Mouse (Mus musculus): Measurements from ENCODE around the gene Abhd4. TPM values are rescaled to one million over a fixed set of nuclear protein-coding genes. Genes with fewer than 3 reads are reported as not detected.
"Not testable (repeated sequence)": the region's sequence is repeated elsewhere in the genome, so short reads cannot be mapped to it uniquely, and the experiment has no call there.

The Abhd4 gene
- polyA plus RNA-seq, 1 experiment from 2014 or later = 37.7 TPM

DNA sequence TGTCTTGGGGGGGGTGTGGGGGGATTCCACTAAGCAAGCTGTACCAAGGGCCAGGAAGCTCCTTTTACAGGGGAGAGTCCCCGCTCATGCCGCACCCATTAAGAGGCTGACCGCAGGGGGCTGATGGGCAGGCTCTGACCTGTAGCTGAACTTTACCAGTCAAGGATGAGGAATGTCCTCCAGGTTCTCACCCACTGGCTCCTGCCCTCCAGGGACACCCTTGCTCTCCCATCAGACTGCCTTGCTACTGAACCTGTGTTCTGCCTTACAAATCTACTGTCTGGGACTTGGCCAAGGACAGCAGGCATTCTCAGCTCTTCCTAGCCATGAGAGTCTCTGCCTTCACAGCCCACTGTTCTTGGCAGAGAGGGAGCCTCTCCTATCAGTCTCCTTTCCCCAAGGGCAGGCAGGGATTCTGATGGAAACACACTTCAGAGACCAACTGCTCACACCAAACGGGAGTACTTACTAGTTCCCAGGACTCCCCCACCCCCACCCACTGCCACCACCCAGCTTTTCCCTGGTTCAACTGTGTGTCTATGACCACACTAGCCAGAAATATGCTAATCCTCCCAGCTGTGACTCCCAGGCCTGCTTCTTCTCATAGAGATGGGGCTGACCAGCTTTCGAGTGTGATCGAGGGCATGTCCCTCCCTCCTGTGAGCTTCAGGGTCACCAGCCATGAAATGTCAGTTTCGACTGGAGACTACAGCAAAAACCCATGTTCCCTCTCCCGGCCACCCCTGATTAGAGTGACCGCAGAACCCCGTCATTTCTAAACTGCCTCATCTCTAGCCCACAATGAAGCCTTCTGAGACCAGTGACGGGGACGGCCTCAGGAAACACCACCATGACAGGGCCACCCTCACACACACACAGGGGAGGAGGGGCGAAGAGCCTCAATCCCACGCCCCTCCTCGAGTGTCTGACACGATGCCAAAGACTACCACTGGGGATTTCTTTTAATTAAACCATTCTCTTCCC, 29.2 kb upstream of the Abhd4 start:
- H3K36me3 ChIP-seq = no peaks in the 10 kb centered on the region
- H3K27ac ChIP-seq = no peak overlapping the region
- 0 out of 2 replicates have a peak, but pooled peaks cover 10% of the 10 kb centered on the region for H3K27me3 ChIP-seq (ENCODE audit: low read depth, poor library complexity, severe bottlenecking)
- H3K9me3 ChIP-seq (replicated peaks) = no peaks in the 10 kb centered on the region
- 49% methylated on average over 16 of the region's 16 CpGs for WGBS
- H3K4me3 ChIP-seq = no peak overlapping the region
- DNase-seq (ENCODE audit: low spot score) = no peak
- H3K4me1 ChIP-seq = peaks cover 37% of the 10 kb centered on the region

DNA sequence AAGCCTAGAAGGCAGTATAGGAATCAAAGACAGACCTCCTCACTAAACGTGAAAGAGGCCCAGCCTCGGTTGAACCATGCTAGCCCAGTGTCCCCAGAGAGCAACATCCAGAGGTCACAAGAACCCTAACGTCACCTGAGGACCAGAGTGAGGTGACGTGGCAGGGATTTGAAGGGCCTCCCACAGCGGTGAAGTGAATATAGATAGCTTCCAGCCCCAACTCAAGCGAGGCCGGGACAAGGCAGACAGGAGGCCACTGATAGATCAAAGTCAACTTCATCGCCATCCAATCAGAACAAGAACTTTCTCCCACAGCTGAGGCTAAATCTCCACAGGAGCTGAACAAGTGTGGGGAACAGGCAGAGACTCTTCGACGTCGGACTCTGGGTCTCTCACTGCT, 28.3 kb upstream of the Abhd4 start:
- no peaks in the 10 kb centered on the region for H3K36me3 ChIP-seq
- no peak for DNase-seq (ENCODE audit: low spot score)
- H3K4me3 ChIP-seq = no peak overlapping the region
- WGBS = 85% methylated on average over 11 of the region's 11 CpGs
- no peaks in the 10 kb centered on the region for H3K9me3 ChIP-seq (replicated peaks)
- H3K27me3 ChIP-seq (ENCODE audit: low read depth, poor library complexity, severe bottlenecking) = 0 out of 2 replicates have a peak, but pooled peaks cover 10% of the 10 kb centered on the region
- no peak overlapping the region for H3K27ac ChIP-seq
- peaks cover 37% of the 10 kb centered on the region for H3K4me1 ChIP-seq

- H3K27me3 ChIP-seq (ENCODE audit: low read depth, poor library complexity, severe bottlenecking) = 0 out of 2 replicates have a peak, but pooled peaks cover 10% of the 10 kb centered on the region
- no peaks in the 10 kb centered on the region for H3K36me3 ChIP-seq
- H3K4me3 ChIP-seq = 0 out of 2 replicates have a peak overlapping the region, but pooled peaks have one; percentile 43
- no peaks in the 10 kb centered on the region for H3K9me3 ChIP-seq (replicated peaks)
- H3K27ac ChIP-seq = 0 out of 2 replicates have a peak overlapping the region, but pooled peaks have one; percentile 3
- WGBS = 48% methylated on average over 16 of the region's 16 CpGs
- DNase-seq (ENCODE audit: low spot score) = no peak
- H3K4me1 ChIP-seq = peaks cover 41% of the 10 kb centered on the region
Observed at GRCm38 (mm10) chr14:54226911-54227811, 26.8 kb upstream of the Abhd4 start.

GRCm38 (mm10) chr14:54227911-54228451, 26.0 kb upstream of the Abhd4 start:
- Histone ChIP-seq H3K27ac (peak overlapping the region; percentile 66; the same call in 1 of the 2 replicates), H3K9me3 (replicated peaks) (no peaks in the 10 kb centered on the region), H3K4me3 (peak overlapping the region; percentile 43), H3K36me3 (no peaks in the 10 kb centered on the region), H3K27me3 (ENCODE audit: low read depth, poor library complexity, severe bottlenecking) (0 out of 2 replicates have a peak, but pooled peaks cover 10% of the 10 kb centered on the region), H3K4me1 (peaks cover 46% of the 10 kb centered on the region)
- peak; percentile 84 for DNase-seq (ENCODE audit: low spot score)
- 1% methylated on average over 10 of the region's 10 CpGs for WGBS

- H3K27ac ChIP-seq = 0 out of 2 replicates have a peak overlapping the region, but pooled peaks have one; percentile 66
- H3K9me3 ChIP-seq (replicated peaks) = no peaks in the 10 kb centered on the region
- WGBS = 11% methylated on average over 7 of the region's 7 CpGs
- H3K36me3 ChIP-seq = no peaks in the 10 kb centered on the region
- peak overlapping the region; percentile 43 for H3K4me3 ChIP-seq
- H3K4me1 ChIP-seq = peaks cover 50% of the 10 kb centered on the region
- peak; percentile 41 for DNase-seq (ENCODE audit: low spot score)
- 0 out of 2 replicates have a peak, but pooled peaks cover 10% of the 10 kb centered on the region for H3K27me3 ChIP-seq (ENCODE audit: low read depth, poor library complexity, severe bottlenecking)
Observed at GRCm38 (mm10) chr14:54228501-54228900, 25.5 kb upstream of the Abhd4 start.

- no peak for DNase-seq (ENCODE audit: low spot score)
- Histone ChIP-seq H3K27ac (no peak overlapping the region; the same call in 1 of the 2 replicates), H3K9me3 (replicated peaks) (no peaks in the 10 kb centered on the region), H3K4me3 (peak overlapping the region; percentile 43), H3K27me3 (ENCODE audit: low read depth, poor library complexity, severe bottlenecking) (0 out of 2 replicates have a peak, but pooled peaks cover 10% of the 10 kb centered on the region), H3K36me3 (peaks cover under 1% of the 10 kb centered on the region; the same call in 1 of the 2 replicates), H3K4me1 (peaks cover 53% of the 10 kb centered on the region)
- 8% methylated on average over 25 of the region's 25 CpGs for WGBS
Observed at GRCm38 (mm10) chr14:54228933-54229713, 24.9 kb upstream of the Abhd4 start.

GRCm38 (mm10) chr14:54229849-54230248, 24.1 kb upstream of the Abhd4 start:
- WGBS = 59% methylated on average over 3 of the region's 4 CpGs
- H3K27ac ChIP-seq; H3K36me3 ChIP-seq; DNase-seq (ENCODE audit: low spot score); H3K9me3 ChIP-seq (replicated peaks); H3K4me3 ChIP-seq; H3K27me3 ChIP-seq (ENCODE audit: low read depth, poor library complexity, severe bottlenecking): not testable (repeated sequence)
- H3K4me1 ChIP-seq = peaks cover 52% of the 10 kb centered on the region

DNA sequence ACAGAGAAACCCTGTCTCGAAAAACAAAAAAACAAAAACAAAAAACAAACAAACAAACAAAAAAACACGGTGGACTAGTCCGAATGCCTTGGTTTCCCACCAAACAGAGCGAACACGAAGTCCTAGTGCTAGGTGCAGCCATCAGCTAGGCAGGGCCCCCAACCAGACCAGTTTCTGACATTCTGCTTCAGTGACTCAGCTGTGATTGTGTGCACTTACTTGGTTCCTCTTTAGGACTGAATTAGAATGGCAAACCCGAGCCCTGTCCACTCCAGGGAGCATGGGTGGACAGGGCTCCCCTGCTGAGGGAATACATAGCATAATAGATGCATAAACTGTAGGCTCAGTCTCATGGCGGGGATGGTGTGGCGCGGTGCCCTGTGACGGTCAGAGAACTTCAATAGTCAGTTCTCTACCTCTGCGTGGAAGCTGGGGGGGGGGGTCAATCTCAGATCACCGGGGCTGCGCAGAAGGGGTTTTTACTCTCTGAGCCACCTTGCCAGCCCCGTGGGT, 23.3 kb upstream of the Abhd4 start:
- 87% methylated on average over 14 of the region's 14 CpGs for WGBS
- peaks cover 49% of the 10 kb centered on the region for H3K4me1 ChIP-seq
- no peaks in the 10 kb centered on the region for H3K9me3 ChIP-seq (replicated peaks)

DNA sequence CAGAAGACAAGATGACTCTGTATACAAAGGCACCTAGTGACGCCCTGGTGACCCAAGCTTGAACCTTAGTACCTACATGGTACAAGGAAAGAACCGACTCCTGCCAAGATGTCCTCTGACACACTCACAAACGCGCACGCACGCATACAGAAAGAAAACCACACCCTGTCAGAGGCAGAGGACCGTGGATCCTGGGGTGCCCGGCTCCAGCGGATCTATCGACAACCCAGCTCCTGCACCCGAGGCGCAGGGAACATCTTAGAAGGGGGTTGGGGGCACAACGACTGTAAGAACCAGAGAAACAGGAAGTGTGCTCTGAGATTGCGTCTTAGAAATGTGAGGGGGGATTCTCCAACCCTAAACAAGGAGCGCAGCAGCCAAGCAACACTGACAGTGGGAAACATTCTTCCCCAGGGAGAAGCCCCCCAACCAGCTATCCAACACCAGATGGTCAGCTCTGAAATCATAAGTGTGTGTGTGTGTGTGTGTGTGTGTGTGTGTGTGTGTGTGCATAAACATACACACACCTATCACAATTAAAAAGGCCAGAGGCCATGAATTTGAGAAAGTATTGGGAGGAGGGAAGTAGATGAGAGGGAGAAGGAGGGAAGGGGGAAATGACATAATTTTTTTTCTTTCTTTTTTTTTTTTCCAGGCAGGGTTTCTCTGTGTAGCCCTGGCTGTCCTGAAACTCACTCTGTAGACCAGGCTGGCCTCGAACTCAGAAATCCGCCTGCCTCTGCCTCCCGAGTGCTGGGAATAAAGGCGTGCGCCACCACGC, 22.6 kb upstream of the Abhd4 start:
- H3K36me3 ChIP-seq = peaks cover 19% of the 10 kb centered on the region
- H3K4me1 ChIP-seq = peaks cover 49% of the 10 kb centered on the region
- H3K27ac ChIP-seq = no peak overlapping the region
- 0 out of 2 replicates have a peak, but pooled peaks cover 10% of the 10 kb centered on the region for H3K27me3 ChIP-seq (ENCODE audit: low read depth, poor library complexity, severe bottlenecking)
- H3K9me3 ChIP-seq (replicated peaks) = no peaks in the 10 kb centered on the region
- no peak overlapping the region for H3K4me3 ChIP-seq
- no peak for DNase-seq (ENCODE audit: low spot score)
- 87% methylated on average over 21 of the region's 21 CpGs for WGBS

More for the DNA sequence above, 23.3 kb upstream of the Abhd4 start:
- no peak overlapping the region for H3K4me3 ChIP-seq
- no peak overlapping the region for H3K27ac ChIP-seq
- DNase-seq (ENCODE audit: low spot score) = no peak
- 0 out of 2 replicates have a peak, but pooled peaks cover 10% of the 10 kb centered on the region for H3K27me3 ChIP-seq (ENCODE audit: low read depth, poor library complexity, severe bottlenecking)
- peaks cover 16% of the 10 kb centered on the region for H3K36me3 ChIP-seq

GRCm38 (mm10) chr14:54232143-54232542, 21.8 kb upstream of the Abhd4 start:
- Histone ChIP-seq H3K27ac (no peak overlapping the region), H3K4me3 (no peak overlapping the region), H3K27me3 (ENCODE audit: low read depth, poor library complexity, severe bottlenecking) (0 out of 2 replicates have a peak, but pooled peaks cover 3% of the 10 kb centered on the region), H3K4me1 (peaks cover 46% of the 10 kb centered on the region), H3K36me3 (peaks cover 24% of the 10 kb centered on the region), H3K9me3 (replicated peaks) (no peaks in the 10 kb centered on the region)
- no peak for DNase-seq (ENCODE audit: low spot score)
- WGBS = 75% methylated on average over 9 of the region's 9 CpGs
